Mouse (Mus musculus): ENCODE data around the gene Kcnk6. TPM values are rescaled to one million over a fixed set of nuclear protein-coding genes. Genes with fewer than 3 reads are reported as not detected.

The Kcnk6 gene
- 0.84 and 1.1 TPM in 2 replicates for polyA plus RNA-seq (2014; fragmentation: Nextera tagmentation; extraction: Ambion mirVana)

DNA sequence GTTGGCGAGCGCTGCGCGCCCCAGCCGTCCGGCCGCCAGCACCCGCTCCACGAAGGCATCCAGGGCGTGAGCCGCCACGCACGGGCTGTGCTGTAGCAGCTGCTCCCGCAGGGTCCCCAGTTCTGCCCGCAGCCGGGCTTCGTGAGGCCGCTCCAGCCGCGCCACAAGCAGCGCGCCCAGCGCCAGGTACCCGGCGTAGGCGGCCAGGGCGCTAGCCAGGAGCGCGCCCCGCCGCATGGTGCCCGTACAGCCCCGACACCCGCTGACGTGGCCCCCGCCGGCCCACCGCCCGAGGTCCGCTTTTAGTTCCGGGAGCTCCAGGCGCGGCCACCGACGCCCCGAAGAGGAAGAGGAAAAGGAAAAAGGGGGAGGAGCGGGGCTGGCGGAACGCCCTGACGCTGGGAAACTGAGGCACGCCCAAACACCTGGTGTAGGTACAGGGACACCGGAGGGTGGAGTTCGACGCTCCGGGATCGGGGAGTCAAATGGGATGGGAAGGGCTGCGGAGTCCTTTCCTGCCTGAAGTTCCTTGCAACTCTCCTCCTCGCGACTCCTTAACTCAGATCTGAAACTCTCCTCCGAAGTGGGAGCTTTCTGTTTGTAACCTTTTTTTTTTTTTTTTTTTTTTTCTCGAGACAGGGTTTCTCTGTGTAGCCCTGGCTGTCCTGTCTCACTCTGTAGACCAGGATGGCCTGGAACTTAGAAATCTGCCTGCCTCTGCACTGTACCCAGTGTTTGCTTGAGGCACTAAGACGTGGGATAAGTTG is at the start of gene Kcnk6:
Gene Kcnk6, minus strand, starts transcription at position 269 of the 767 bp plus-strand sequence.
- Histone ChIP-seq H3K4me1 (ENCODE audit: insufficient read depth) (no peaks in the 10 kb centered on the region), H3K27me3 (ENCODE audit: insufficient read depth, low read length) (peaks cover 15% of the 10 kb centered on the region), H3K4me3 (ENCODE audit: low read depth, low read length) (peak within 1 kb of the TSS; percentile 59), H3K9ac (peak within 1 kb of the TSS; percentile 71), H3K27ac (ENCODE audit: low read depth) (no peak within 1 kb of the TSS), H3K9me3 (ENCODE audit: low read depth, low read length) (no peaks in the 10 kb centered on the region), H3K4me2 (peak within 1 kb of the TSS; percentile 97), H3K36me3 (ENCODE audit: insufficient read depth) (no peaks in the 10 kb centered on the region)
- DNase-seq (peak; percentile 47), ATAC-seq (ENCODE audit: insufficient read depth) (0 out of 2 replicates have a peak, but pooled peaks have one; percentile 19)
- no peak for TF ChIP-seq CTCF (IDR thresholded peaks at IDR 0.05; ENCODE audit: low read depth)
- WGBS, result 1% methylated on average over 60 of the region's 62 CpGs

DNA sequence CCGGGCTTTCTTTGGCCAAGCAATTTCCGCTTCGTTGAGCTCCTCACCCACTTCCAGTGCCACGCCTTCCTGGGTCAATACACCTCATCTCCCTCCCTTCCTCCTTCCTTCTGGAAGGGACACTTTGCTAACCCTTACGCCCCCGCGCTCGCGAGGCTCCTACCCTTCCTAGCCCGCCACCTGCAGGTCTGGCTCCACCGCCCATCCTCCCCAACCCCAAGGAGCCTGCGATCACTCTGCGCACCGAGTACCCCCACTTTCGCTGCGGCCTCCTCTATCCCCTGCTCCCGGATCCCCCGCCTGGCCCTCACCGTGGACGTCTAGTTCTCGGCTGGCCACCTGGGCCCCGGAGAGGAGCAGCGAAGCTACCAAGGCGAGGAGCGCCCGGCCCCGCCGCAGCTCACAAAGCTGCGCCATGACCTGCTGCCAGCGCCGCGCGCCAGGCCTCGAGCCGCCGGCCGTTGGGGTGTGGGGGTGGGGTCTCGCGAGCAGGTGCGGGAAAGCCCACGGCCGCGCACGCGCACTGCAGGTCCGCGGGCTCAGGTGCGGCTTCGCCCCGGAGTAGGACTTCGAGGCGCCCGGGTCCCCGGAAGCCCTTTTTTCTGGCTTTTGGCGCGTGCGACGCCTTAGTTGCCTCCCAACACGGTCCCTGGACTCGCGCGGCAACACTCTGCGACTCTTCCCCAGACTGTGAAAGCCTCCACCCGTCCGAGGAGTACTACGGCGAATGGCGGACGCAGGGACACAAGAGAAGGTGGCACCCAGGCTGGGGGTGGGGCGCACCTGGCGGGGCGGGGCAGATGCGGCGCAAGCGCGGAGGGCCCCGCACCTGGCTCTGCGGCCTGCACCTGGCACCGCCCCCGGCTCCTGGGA is 49.1 kb upstream of the Kcnk6 start, which contains the start of gene Spint2:
Gene Spint2, minus strand, starts transcription at position 712 of the 873 bp plus-strand sequence.
- ATAC-seq (ENCODE audit: insufficient read depth) (peak; percentile 80), DNase-seq (peak; percentile 78)
- Histone ChIP-seq H3K9ac (peak within 1 kb of the TSS; percentile 64), H3K9me3 (ENCODE audit: low read depth, low read length) (no peaks in the 10 kb centered on the region), H3K4me3 (ENCODE audit: low read depth, low read length) (peak within 1 kb of the TSS; percentile 58), H3K27ac (ENCODE audit: low read depth) (peak within 1 kb of the TSS; percentile 88), H3K4me1 (ENCODE audit: insufficient read depth) (no peaks in the 10 kb centered on the region), H3K27me3 (ENCODE audit: insufficient read depth, low read length) (peaks cover 29% of the 10 kb centered on the region), H3K36me3 (ENCODE audit: insufficient read depth) (no peaks in the 10 kb centered on the region), H3K4me2 (peak within 1 kb of the TSS; percentile 92)
- peak; percentile 38; the same call in 1 of the 2 replicates for TF ChIP-seq CTCF (IDR thresholded peaks at IDR 0.05; ENCODE audit: low read depth)
- WGBS, result under 1% methylated on average over 79 of the region's 80 CpGs

DNA sequence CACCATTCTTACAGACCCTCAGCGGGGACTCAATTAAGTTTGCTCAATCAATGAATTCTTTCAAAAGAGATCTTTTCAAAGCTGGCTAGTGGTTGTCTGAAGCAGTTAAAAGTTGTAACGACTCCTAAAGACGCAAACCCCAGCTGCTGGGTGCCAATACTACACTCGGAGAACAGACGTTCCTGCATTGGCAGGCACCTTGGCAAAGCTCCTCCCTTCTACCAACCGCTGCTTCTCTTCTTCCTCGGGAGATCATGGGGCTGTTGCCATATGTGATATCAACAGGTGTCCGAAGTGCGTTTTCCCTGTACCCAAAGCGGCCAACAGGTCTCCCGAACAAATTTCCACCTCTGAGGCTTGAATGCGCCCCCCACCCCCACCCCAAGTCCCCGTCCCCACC is 48.5 kb upstream of the Kcnk6 start:
- peaks cover 29% of the 10 kb centered on the region for H3K27me3 ChIP-seq (ENCODE audit: insufficient read depth, low read length)
- 12% methylated on average over 13 of the region's 13 CpGs for WGBS
- H3K36me3 ChIP-seq (ENCODE audit: insufficient read depth), result no peaks in the 10 kb centered on the region
- H3K9ac ChIP-seq, result peak overlapping the region; percentile 64
- no peak for TF ChIP-seq CTCF (IDR thresholded peaks at IDR 0.05; ENCODE audit: low read depth)
- H3K27ac ChIP-seq (ENCODE audit: low read depth), result no peak overlapping the region
- H3K4me2 ChIP-seq, result peak overlapping the region; percentile 92
- DNase-seq (no peak), ATAC-seq (ENCODE audit: insufficient read depth) (no peak)
- peak overlapping the region; percentile 58 for H3K4me3 ChIP-seq (ENCODE audit: low read depth, low read length)
- no peaks in the 10 kb centered on the region for H3K4me1 ChIP-seq (ENCODE audit: insufficient read depth)
- no peaks in the 10 kb centered on the region for H3K9me3 ChIP-seq (ENCODE audit: low read depth, low read length)

DNA sequence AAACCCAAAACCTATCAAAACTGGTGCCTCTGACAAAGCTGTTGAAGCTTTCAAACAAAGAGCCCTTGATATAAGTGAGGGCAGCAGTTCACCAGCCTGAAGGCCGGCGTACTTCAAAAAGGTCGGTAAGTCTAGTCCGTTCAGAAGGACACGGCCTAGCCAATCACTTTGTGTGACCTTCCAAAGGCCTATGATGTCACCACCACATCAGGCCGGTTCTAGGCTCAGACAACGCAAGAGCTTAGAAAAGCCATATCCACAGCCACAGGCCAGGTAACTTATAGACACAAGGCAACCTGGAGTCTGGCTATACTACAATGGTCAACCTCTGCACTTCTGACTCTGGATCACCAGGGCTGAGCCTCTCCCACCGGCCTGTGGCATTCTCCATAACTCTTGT is 47.6 kb upstream of the Kcnk6 start:
- Histone ChIP-seq H3K27me3 (ENCODE audit: insufficient read depth, low read length) (peaks cover 29% of the 10 kb centered on the region), H3K36me3 (ENCODE audit: insufficient read depth) (no peaks in the 10 kb centered on the region), H3K9me3 (ENCODE audit: low read depth, low read length) (no peaks in the 10 kb centered on the region), H3K4me2 (peak overlapping the region; percentile 92), H3K4me1 (ENCODE audit: insufficient read depth) (no peaks in the 10 kb centered on the region), H3K4me3 (ENCODE audit: low read depth, low read length) (peak overlapping the region; percentile 58), H3K27ac (ENCODE audit: low read depth) (0 out of 2 replicates have a peak overlapping the region, but pooled peaks have one; percentile 6), H3K9ac (peak overlapping the region; percentile 16; the same call in 1 of the 2 replicates)
- no peak for TF ChIP-seq CTCF (IDR thresholded peaks at IDR 0.05; ENCODE audit: low read depth)
- WGBS, result 52% methylated on average over 8 of the region's 8 CpGs
- ATAC-seq (ENCODE audit: insufficient read depth) (no peak), DNase-seq (no peak)

DNA sequence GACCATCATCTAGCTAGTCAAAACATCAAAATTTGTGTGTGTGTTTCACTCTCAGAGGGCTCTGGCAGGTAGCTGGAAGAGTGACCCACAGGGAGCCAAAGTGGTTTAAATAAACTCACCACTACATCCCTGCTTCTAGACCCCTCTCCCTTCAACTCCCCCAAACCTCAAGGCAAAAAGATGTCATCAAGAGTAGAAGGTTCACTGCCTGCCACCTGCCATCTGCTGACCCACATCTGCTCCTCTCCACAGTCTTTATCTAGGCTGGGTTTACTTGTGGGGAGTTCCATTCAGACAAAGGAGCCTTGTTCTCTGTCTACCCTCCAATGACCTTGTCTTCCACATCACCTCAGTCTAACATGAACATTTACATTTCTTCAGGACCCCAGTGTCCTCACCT is 46.9 kb upstream of the Kcnk6 start:
- Histone ChIP-seq H3K4me2 (peak overlapping the region; percentile 92; the same call in 1 of the 2 replicates), H3K27me3 (ENCODE audit: insufficient read depth, low read length) (peaks cover 29% of the 10 kb centered on the region), H3K9ac (no peak overlapping the region), H3K9me3 (ENCODE audit: low read depth, low read length) (no peaks in the 10 kb centered on the region), H3K4me1 (ENCODE audit: insufficient read depth) (no peaks in the 10 kb centered on the region), H3K27ac (ENCODE audit: low read depth) (no peak overlapping the region), H3K4me3 (ENCODE audit: low read depth, low read length) (no peak overlapping the region), H3K36me3 (ENCODE audit: insufficient read depth) (no peaks in the 10 kb centered on the region)
- TF ChIP-seq CTCF (IDR thresholded peaks at IDR 0.05; ENCODE audit: low read depth), result no peak
- ATAC-seq (ENCODE audit: insufficient read depth) (no peak), DNase-seq (no peak)

DNA sequence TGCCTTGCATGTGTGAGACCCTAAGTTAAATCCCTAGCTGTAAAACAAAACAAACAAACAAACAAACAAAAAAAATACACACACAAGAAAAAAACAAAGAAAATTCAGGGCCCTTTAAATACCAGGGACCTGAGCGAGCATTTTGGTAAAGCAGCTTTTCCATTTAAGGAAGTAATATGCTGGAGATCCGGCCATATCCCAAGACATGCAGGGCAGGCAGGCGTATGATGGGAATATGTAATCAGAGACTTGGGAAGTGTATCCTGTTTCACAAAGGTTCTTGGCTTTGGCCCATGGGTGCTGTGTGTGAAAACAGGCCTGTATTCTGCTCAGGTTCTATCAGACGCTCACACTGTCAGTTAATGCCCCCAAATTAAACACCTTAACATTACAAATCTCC is 45.2 kb upstream of the Kcnk6 start:
- no peak for TF ChIP-seq CTCF (IDR thresholded peaks at IDR 0.05; ENCODE audit: low read depth)
- Histone ChIP-seq H3K4me1 (ENCODE audit: insufficient read depth) (no peaks in the 10 kb centered on the region), H3K27me3 (ENCODE audit: insufficient read depth, low read length) (peaks cover 26% of the 10 kb centered on the region), H3K9ac (no peak overlapping the region), H3K4me2 (no peak overlapping the region), H3K9me3 (ENCODE audit: low read depth, low read length) (no peaks in the 10 kb centered on the region), H3K36me3 (ENCODE audit: insufficient read depth) (no peaks in the 10 kb centered on the region), H3K27ac (ENCODE audit: low read depth) (no peak overlapping the region), H3K4me3 (ENCODE audit: low read depth, low read length) (no peak overlapping the region)
- WGBS, result 73% methylated on average over 4 of the region's 4 CpGs
- ATAC-seq (ENCODE audit: insufficient read depth), result no peak
- no peak for DNase-seq

DNA sequence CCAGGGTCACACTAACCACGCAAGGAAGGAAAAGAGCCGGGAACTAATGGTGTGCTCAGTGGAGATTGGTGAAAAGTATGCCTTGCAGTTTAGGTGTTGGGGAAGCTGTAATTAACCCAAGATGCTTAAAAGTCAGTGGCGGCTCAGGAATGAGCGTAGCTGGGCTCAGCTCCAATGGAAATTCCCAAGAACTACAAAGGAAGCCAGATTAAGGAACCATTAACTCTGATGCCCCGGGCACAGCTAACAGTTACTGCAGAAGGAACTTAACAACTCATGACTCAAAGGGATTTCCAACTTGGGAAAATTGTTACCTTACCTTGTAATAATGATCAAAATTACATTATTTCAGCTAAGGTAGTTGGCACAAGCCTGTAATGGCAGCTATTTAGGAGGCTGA is 44.4 kb upstream of the Kcnk6 start:
- WGBS, result 65% methylated on average over 5 of the region's 5 CpGs
- H3K9ac ChIP-seq, result no peak overlapping the region
- TF ChIP-seq CTCF (IDR thresholded peaks at IDR 0.05; ENCODE audit: low read depth), result no peak
- ATAC-seq (ENCODE audit: insufficient read depth) (no peak), DNase-seq (peak; percentile 22)
- no peak overlapping the region for H3K4me2 ChIP-seq
- H3K27me3 ChIP-seq (ENCODE audit: insufficient read depth, low read length), result peaks cover 19% of the 10 kb centered on the region
- H3K9me3 ChIP-seq (ENCODE audit: low read depth, low read length), result no peaks in the 10 kb centered on the region
- H3K27ac ChIP-seq (ENCODE audit: low read depth), result no peak overlapping the region
- H3K36me3 ChIP-seq (ENCODE audit: insufficient read depth), result no peaks in the 10 kb centered on the region
- peaks cover 4% of the 10 kb centered on the region; the same call in 1 of the 2 replicates for H3K4me1 ChIP-seq (ENCODE audit: insufficient read depth)
- no peak overlapping the region for H3K4me3 ChIP-seq (ENCODE audit: low read depth, low read length)
